Mouse (Mus musculus): ENCODE results near the gene Cpne4. TPM values are rescaled to one million over a fixed set of nuclear protein-coding genes. Genes with fewer than 3 reads are reported as not detected.

Cpne4 gene
- polyA plus RNA-seq, 1 experiment from 2014 or later = 1.4 TPM

- no peaks in the 10 kb centered on the region for H3K27me3 ChIP-seq (replicated peaks; ENCODE audit: control insufficient read depth, insufficient read depth, low read length)
- no peaks in the 10 kb centered on the region for H3K36me3 ChIP-seq (ENCODE audit: control insufficient read depth, insufficient read depth, low read length)
- DNase-seq (ENCODE audit: low spot score) (no peak), ATAC-seq (replicated peaks; ENCODE audit: low FRiP score) (no peak)
- H3K27ac ChIP-seq (ENCODE audit: low read depth, low read length) = no peak overlapping the region
- H3K4me2 ChIP-seq = no peak overlapping the region
- WGBS = 72% methylated on average over 6 of the region's 6 CpGs
- H3K4me3 ChIP-seq (ENCODE audit: low read depth, low read length) = no peak overlapping the region
- H3K9me3 ChIP-seq (ENCODE audit: control insufficient read depth, low read length) = no peaks in the 10 kb centered on the region
- no peaks in the 10 kb centered on the region for H3K4me1 ChIP-seq (replicated peaks; ENCODE audit: control insufficient read depth, insufficient read depth, low read length)
- H3K9ac ChIP-seq (ENCODE audit: low read depth, low read length) = no peak overlapping the region
These were observed 35.0 kb downstream of the Cpne4 start for GRCm38 (mm10) chr9:104581921-104582624.

GRCm38 (mm10) chr9:104582675-104583074 lies 35.6 kb downstream of the Cpne4 start:
- 61% methylated on average over 6 of the region's 6 CpGs for WGBS

GRCm38 (mm10) chr9:104594550-104594949 lies 47.5 kb downstream of the Cpne4 start:
- H3K36me3 ChIP-seq (ENCODE audit: control insufficient read depth, insufficient read depth, low read length) = no peaks in the 10 kb centered on the region
- no peak overlapping the region for H3K9ac ChIP-seq (ENCODE audit: low read depth, low read length)
- H3K4me2 ChIP-seq = no peak overlapping the region
- H3K27me3 ChIP-seq (replicated peaks; ENCODE audit: control insufficient read depth, insufficient read depth, low read length) = no peaks in the 10 kb centered on the region
- H3K27ac ChIP-seq (ENCODE audit: low read depth, low read length) = no peak overlapping the region
- H3K4me3 ChIP-seq (ENCODE audit: low read depth, low read length) = no peak overlapping the region
- WGBS = 48% methylated on average over 5 of the region's 5 CpGs
- no peaks in the 10 kb centered on the region for H3K4me1 ChIP-seq (replicated peaks; ENCODE audit: control insufficient read depth, insufficient read depth, low read length)
- ATAC-seq (replicated peaks; ENCODE audit: low FRiP score) (no peak), DNase-seq (ENCODE audit: low spot score) (no peak)
- no peaks in the 10 kb centered on the region for H3K9me3 ChIP-seq (ENCODE audit: control insufficient read depth, low read length)

More at GRCm38 (mm10) chr9:104582675-104583074, 35.6 kb downstream of the Cpne4 start:
- Histone ChIP-seq H3K4me1 (replicated peaks; ENCODE audit: control insufficient read depth, insufficient read depth, low read length) (no peaks in the 10 kb centered on the region), H3K36me3 (ENCODE audit: control insufficient read depth, insufficient read depth, low read length) (no peaks in the 10 kb centered on the region), H3K9ac (ENCODE audit: low read depth, low read length) (no peak overlapping the region), H3K9me3 (ENCODE audit: control insufficient read depth, low read length) (no peaks in the 10 kb centered on the region), H3K4me3 (ENCODE audit: low read depth, low read length) (no peak overlapping the region), H3K27ac (ENCODE audit: low read depth, low read length) (no peak overlapping the region), H3K27me3 (replicated peaks; ENCODE audit: control insufficient read depth, insufficient read depth, low read length) (no peaks in the 10 kb centered on the region), H3K4me2 (no peak overlapping the region)
- no peak for ATAC-seq (replicated peaks; ENCODE audit: low FRiP score)
- DNase-seq (ENCODE audit: low spot score) = no peak

- Histone ChIP-seq H3K27me3 (replicated peaks; ENCODE audit: control insufficient read depth, insufficient read depth, low read length) (no peaks in the 10 kb centered on the region), H3K4me1 (replicated peaks; ENCODE audit: control insufficient read depth, insufficient read depth, low read length) (no peaks in the 10 kb centered on the region), H3K4me2 (no peak overlapping the region), H3K9me3 (ENCODE audit: control insufficient read depth, low read length) (no peaks in the 10 kb centered on the region), H3K27ac (ENCODE audit: low read depth, low read length) (no peak overlapping the region), H3K9ac (ENCODE audit: low read depth, low read length) (no peak overlapping the region), H3K4me3 (ENCODE audit: low read depth, low read length) (no peak overlapping the region), H3K36me3 (ENCODE audit: control insufficient read depth, insufficient read depth, low read length) (no peaks in the 10 kb centered on the region)
- DNase-seq (ENCODE audit: low spot score) (no peak), ATAC-seq (replicated peaks; ENCODE audit: low FRiP score) (no peak)
- WGBS = 70% methylated on average over 2 of the region's 2 CpGs
These were observed 47.9 kb downstream of the Cpne4 start for GRCm38 (mm10) chr9:104594979-104595378.

- H3K27ac ChIP-seq (ENCODE audit: low read depth, low read length) = no peak overlapping the region
- WGBS = 69% methylated on average over 6 of the region's 6 CpGs
- no peak for DNase-seq (ENCODE audit: low spot score)
- no peak for ATAC-seq (replicated peaks; ENCODE audit: low FRiP score)
- no peak overlapping the region for H3K9ac ChIP-seq (ENCODE audit: low read depth, low read length)
- H3K36me3 ChIP-seq (ENCODE audit: control insufficient read depth, insufficient read depth, low read length) = no peaks in the 10 kb centered on the region
- H3K4me1 ChIP-seq (replicated peaks; ENCODE audit: control insufficient read depth, insufficient read depth, low read length) = no peaks in the 10 kb centered on the region
- H3K4me2 ChIP-seq = no peak overlapping the region
- H3K4me3 ChIP-seq (ENCODE audit: low read depth, low read length) = no peak overlapping the region
- no peaks in the 10 kb centered on the region for H3K9me3 ChIP-seq (ENCODE audit: control insufficient read depth, low read length)
- H3K27me3 ChIP-seq (replicated peaks; ENCODE audit: control insufficient read depth, insufficient read depth, low read length) = no peaks in the 10 kb centered on the region
These were observed 65.4 kb downstream of the Cpne4 start for GRCm38 (mm10) chr9:104612523-104612922.

GRCm38 (mm10) chr9:104616691-104617090 lies 69.6 kb downstream of the Cpne4 start:
- H3K27me3 ChIP-seq (replicated peaks; ENCODE audit: control insufficient read depth, insufficient read depth, low read length) = no peaks in the 10 kb centered on the region
- ATAC-seq (replicated peaks; ENCODE audit: low FRiP score) = no peak
- 61% methylated on average over 6 of the region's 6 CpGs for WGBS

GRCm38 (mm10) chr9:104623564-104623963 lies 76.5 kb downstream of the Cpne4 start:
- DNase-seq (ENCODE audit: low spot score) (no peak), ATAC-seq (replicated peaks; ENCODE audit: low FRiP score) (no peak)
- Histone ChIP-seq H3K4me2 (no peak overlapping the region), H3K27ac (ENCODE audit: low read depth, low read length) (no peak overlapping the region), H3K36me3 (ENCODE audit: control insufficient read depth, insufficient read depth, low read length) (no peaks in the 10 kb centered on the region), H3K9me3 (ENCODE audit: control insufficient read depth, low read length) (no peaks in the 10 kb centered on the region), H3K4me1 (replicated peaks; ENCODE audit: control insufficient read depth, insufficient read depth, low read length) (no peaks in the 10 kb centered on the region), H3K4me3 (ENCODE audit: low read depth, low read length) (no peak overlapping the region), H3K9ac (ENCODE audit: low read depth, low read length) (no peak overlapping the region), H3K27me3 (replicated peaks; ENCODE audit: control insufficient read depth, insufficient read depth, low read length) (no peaks in the 10 kb centered on the region)
- 71% methylated on average over 4 of the region's 4 CpGs for WGBS

More at GRCm38 (mm10) chr9:104616691-104617090, 69.6 kb downstream of the Cpne4 start:
- Histone ChIP-seq H3K27ac (ENCODE audit: low read depth, low read length) (no peak overlapping the region), H3K4me1 (replicated peaks; ENCODE audit: control insufficient read depth, insufficient read depth, low read length) (no peaks in the 10 kb centered on the region), H3K36me3 (ENCODE audit: control insufficient read depth, insufficient read depth, low read length) (no peaks in the 10 kb centered on the region), H3K4me2 (no peak overlapping the region), H3K9me3 (ENCODE audit: control insufficient read depth, low read length) (no peaks in the 10 kb centered on the region), H3K4me3 (ENCODE audit: low read depth, low read length) (no peak overlapping the region), H3K9ac (ENCODE audit: low read depth, low read length) (no peak overlapping the region)
- no peak for DNase-seq (ENCODE audit: low spot score)

- Histone ChIP-seq H3K4me1 (replicated peaks; ENCODE audit: control insufficient read depth, insufficient read depth, low read length) (no peaks in the 10 kb centered on the region), H3K4me2 (no peak overlapping the region), H3K9me3 (ENCODE audit: control insufficient read depth, low read length) (no peaks in the 10 kb centered on the region), H3K4me3 (ENCODE audit: low read depth, low read length) (no peak overlapping the region), H3K27ac (ENCODE audit: low read depth, low read length) (no peak overlapping the region), H3K9ac (ENCODE audit: low read depth, low read length) (no peak overlapping the region), H3K27me3 (replicated peaks; ENCODE audit: control insufficient read depth, insufficient read depth, low read length) (no peaks in the 10 kb centered on the region), H3K36me3 (ENCODE audit: control insufficient read depth, insufficient read depth, low read length) (no peaks in the 10 kb centered on the region)
- ATAC-seq (replicated peaks; ENCODE audit: low FRiP score) (no peak), DNase-seq (ENCODE audit: low spot score) (no peak)
- WGBS = 27% methylated on average over 7 of the region's 7 CpGs
These were observed 80.7 kb downstream of the Cpne4 start for GRCm38 (mm10) chr9:104627816-104628215.

- Histone ChIP-seq H3K9ac (ENCODE audit: low read depth, low read length) (no peak overlapping the region), H3K36me3 (ENCODE audit: control insufficient read depth, insufficient read depth, low read length) (no peaks in the 10 kb centered on the region), H3K4me2 (no peak overlapping the region), H3K4me1 (replicated peaks; ENCODE audit: control insufficient read depth, insufficient read depth, low read length) (no peaks in the 10 kb centered on the region), H3K27me3 (replicated peaks; ENCODE audit: control insufficient read depth, insufficient read depth, low read length) (no peaks in the 10 kb centered on the region), H3K4me3 (ENCODE audit: low read depth, low read length) (no peak overlapping the region), H3K9me3 (ENCODE audit: control insufficient read depth, low read length) (no peaks in the 10 kb centered on the region), H3K27ac (ENCODE audit: low read depth, low read length) (no peak overlapping the region)
- WGBS = 58% methylated on average over 7 of the region's 7 CpGs
- no peak for ATAC-seq (replicated peaks; ENCODE audit: low FRiP score)
- DNase-seq (ENCODE audit: low spot score) = no peak
These were observed 82.2 kb downstream of the Cpne4 start for GRCm38 (mm10) chr9:104629282-104629681.

All from liver, embryonic 11.5 days (tissue).